Mouse (Mus musculus): ENCODE data around the gene Rps19.

Gene Rps19

GRCm38 (mm10) chr7:24902630-24903443, 18.7 kb downstream of the Rps19 start, which contains the start of gene Arhgef1:
Gene Arhgef1 (plus strand): TSS chr7:24902912.
- peak; percentile 48 for DNase-seq (ENCODE audit: low spot score)

- DNase-seq (ENCODE audit: low spot score): no peak
Measured at GRCm38 (mm10) chr7:24903444-24903825, 19.3 kb downstream of the Rps19 start.

GRCm38 (mm10) chr7:24904070-24904483, 19.9 kb downstream of the Rps19 start:
- peak; percentile 98 for DNase-seq (ENCODE audit: low spot score)

- DNase-seq (ENCODE audit: low spot score): peak; percentile 84
Measured at GRCm38 (mm10) chr7:24904936-24905335, 20.8 kb downstream of the Rps19 start.

- no peak for DNase-seq (ENCODE audit: low spot score)
Measured at GRCm38 (mm10) chr7:24906551-24906950, 22.4 kb downstream of the Rps19 start.

GRCm38 (mm10) chr7:24907211-24907748, 23.1 kb downstream of the Rps19 start:
- DNase-seq (ENCODE audit: low spot score): peak; percentile 27

GRCm38 (mm10) chr7:24912480-24912879, 28.3 kb downstream of the Rps19 start:
- no peak for DNase-seq (ENCODE audit: low spot score)

- no peak for DNase-seq (ENCODE audit: low spot score)
Measured at GRCm38 (mm10) chr7:24918763-24919323, 34.7 kb downstream of the Rps19 start.

GRCm38 (mm10) chr7:24919728-24920127, 35.6 kb downstream of the Rps19 start:
- DNase-seq (ENCODE audit: low spot score): no peak

- DNase-seq (ENCODE audit: low spot score): no peak
Measured at GRCm38 (mm10) chr7:24930475-24930874, 46.3 kb downstream of the Rps19 start.

GRCm38 (mm10) chr7:24931651-24932050, 47.5 kb downstream of the Rps19 start:
- no peak for DNase-seq (ENCODE audit: low spot score)
